Mouse (Mus musculus) lung, adult 2 months (tissue): Measurements from ENCODE around the gene Hsd17b13. TPM values are rescaled to one million over a fixed set of nuclear protein-coding genes. Genes with fewer than 3 reads are reported as not detected.

ENCODE experiments used
- DNase-seq: peaks from one replicate; pipeline ENCODE4 v3.0.0; 2022
- H3K4me1 ChIP-seq: fragments of 200-500 bp; 2 replicates; pipeline ENCODE4 v1.6.1; 2011; ENCODE audit warnings: low read length; ENCODE audit not compliant: control insufficient read depth, insufficient read depth
- H3K4me3 ChIP-seq: fragments of 200-500 bp; replicated peaks from 2 replicates; pipeline ENCODE3; 2011; ENCODE audit warnings: low read depth, mild to moderate bottlenecking, control low read depth, low read length; ENCODE audit errors: extremely low read depth
- CTCF ChIP-seq: fragments of 200-500 bp; IDR thresholded peaks from 2 replicates; pipeline ENCODE4 v1.5.1; 2011; ENCODE audit warnings: mild to moderate bottlenecking, low read length, control low read depth; ENCODE audit not compliant: insufficient read depth
- POLR2A ChIP-seq: fragments of 200-500 bp; IDR thresholded peaks from 2 replicates; pipeline ENCODE4 v1.6.1; 2011; ENCODE audit warnings: low read depth, mild to moderate bottlenecking, control low read depth, low read length, borderline replicate concordance; ENCODE audit errors: extremely low read depth
- WGBS: fragments of 180-500 bp; shearing (Covaris S2); methylation state at CpG from one replicate; pipeline ENCODE4 v1.1.7; 2018; 5-methylcytosine and 5-hydroxymethylcytosine counted together
- polyA plus RNA-seq: library from polyadenylated mRNA; depleted of rRNA; stranded (reverse); fragments of >200 nt; gene quantifications from 2 replicates; pipeline ENCODE4 v1.2.3, GENCODE M21; 2012; rRNA removed

The Hsd17b13 gene
- polyA plus RNA-seq, 1 experiment = 0.14 TPM

DNA sequence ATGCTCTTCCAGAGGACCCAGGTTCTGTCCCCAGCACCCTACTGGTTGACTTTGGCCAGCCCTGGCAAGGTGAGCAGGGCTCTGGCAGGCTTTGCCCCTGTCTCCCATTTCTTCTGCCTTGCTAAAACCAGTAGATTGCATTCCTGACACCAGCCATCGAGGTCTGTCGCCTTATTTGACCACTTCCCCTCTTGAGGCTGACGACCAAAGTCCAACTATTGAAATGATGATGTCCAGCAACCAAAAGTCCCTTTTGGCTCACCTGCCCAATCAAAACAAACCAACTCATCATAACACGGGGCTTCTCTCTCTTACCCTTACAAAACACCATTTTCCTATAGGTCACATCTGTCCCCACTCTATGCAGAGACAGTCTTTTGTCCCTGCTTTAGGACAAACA lies 64.1 kb downstream of the Hsd17b13 start:
- no peak for DNase-seq
- WGBS = 50% methylated on average over 4 of the region's 4 CpGs
- Histone ChIP-seq H3K4me3 (no peak overlapping the region), H3K4me1 (peaks cover 2% of the 10 kb centered on the region; the same call in 1 of the 2 replicates)
- TF ChIP-seq CTCF (no peak), POLR2A (no peak)

DNA sequence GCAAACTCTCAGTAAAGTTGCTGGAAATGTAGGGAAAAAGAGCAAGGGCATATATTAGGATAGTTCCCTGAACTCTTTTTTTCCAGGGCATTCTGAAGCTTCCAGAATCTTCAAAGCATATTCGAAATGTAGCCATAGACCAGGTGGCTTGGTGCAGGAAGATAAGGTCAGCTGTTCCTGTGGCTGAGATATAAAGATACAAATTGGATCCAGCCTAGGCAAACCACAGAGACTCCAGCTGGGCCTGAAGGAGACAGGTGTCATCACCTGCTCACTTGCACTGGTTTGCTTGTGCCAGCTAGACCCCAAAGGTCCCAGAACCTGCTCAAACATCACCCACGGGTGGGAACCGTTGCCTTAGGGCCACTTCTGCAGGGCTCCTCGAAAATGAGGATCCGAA lies 65.7 kb downstream of the Hsd17b13 start:
- no peak for DNase-seq
- WGBS = 80% methylated on average over 5 of the region's 5 CpGs
- H3K4me1 ChIP-seq = peaks cover 2% of the 10 kb centered on the region; the same call in 1 of the 2 replicates
- H3K4me3 ChIP-seq = no peak overlapping the region
- TF ChIP-seq CTCF (no peak), POLR2A (no peak)

DNA sequence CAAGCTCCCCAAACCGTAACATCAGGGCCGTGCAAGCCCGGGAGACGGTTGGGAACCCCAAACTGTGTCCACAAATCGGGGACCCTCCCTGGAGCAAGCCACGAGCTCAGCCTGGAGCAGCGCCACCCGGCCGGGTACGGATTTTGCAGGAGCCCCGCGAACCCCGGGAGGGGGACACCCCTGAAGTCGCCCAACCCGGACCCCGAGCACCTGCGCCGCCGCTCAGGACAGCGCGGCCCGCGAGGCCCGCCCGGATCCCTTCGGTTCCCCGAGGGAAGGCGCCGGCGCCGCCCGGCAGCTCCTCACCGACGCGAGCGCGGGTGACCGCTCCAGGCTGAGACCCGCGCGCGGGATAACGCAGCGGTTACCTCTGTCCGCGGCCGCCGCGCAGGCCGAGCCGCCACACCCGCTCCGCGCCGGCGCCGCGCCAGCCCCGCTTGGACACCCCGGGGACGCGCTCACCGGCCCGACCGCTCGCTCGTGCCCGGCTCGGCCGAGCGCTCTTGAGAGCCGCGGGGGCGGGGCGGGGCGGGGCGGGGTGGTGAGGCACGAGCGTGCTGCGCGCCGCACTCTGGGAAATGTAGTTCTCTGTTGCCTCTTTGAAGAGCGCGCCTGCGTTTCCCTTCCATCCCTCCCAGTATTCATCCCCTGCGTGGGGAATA lies 66.3 kb downstream of the Hsd17b13 start, which contains the start of gene Klhl8:
Klhl8 (minus strand) TSS at position 512 of the 662 bp plus-strand sequence.
- peak; percentile 80 for DNase-seq
- Histone ChIP-seq H3K4me3 (peak within 1 kb of the TSS; percentile 66), H3K4me1 (peaks cover 2% of the 10 kb centered on the region; the same call in 1 of the 2 replicates)
- TF ChIP-seq CTCF = no peak
- no peak for TF ChIP-seq POLR2A
- WGBS = under 1% methylated on average over 86 of the region's 86 CpGs

DNA sequence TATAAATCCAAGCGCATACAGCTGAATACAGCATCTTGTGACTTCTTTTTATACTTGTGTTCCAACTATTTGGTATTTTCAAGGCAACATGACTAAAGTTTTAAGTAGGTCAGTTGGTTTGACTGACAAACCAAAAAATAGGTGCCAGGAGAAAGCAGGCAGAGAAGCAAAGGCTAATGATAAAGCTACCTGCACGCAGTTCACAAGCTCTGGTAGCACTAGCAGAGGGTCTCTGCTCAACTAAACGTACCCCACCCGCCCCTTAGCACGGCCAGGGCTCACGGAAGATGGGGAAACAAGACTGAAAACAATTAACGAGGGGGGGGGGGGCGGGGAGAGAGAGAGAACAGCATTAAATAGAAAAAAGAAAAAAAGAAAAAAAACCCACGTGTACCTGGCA lies 67.1 kb downstream of the Hsd17b13 start:
- DNase-seq = no peak
- TF ChIP-seq CTCF (no peak), POLR2A (no peak)
- no peak overlapping the region for H3K4me3 ChIP-seq
- peaks cover 2% of the 10 kb centered on the region; the same call in 1 of the 2 replicates for H3K4me1 ChIP-seq
- 23% methylated on average over 8 of the region's 9 CpGs for WGBS

DNA sequence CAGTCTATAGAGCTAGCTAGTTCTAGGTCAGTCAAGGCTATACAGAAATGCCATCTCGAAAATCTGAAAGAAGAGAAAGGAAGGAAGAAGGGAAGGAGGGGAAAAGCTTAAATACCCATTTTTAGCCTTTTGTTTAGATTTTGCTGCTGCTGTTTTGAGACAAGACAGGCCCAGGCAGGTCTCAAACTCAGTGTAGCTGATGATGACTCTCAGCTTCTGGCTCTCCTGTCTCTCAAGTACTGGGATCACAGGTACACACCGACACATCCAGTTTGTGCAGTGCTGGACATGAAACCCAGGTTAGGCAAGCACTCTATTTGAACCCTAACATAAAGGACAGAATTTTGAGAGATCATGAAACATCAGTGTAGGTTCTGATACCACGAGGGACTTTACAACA lies 67.7 kb downstream of the Hsd17b13 start:
- H3K4me1 ChIP-seq = peaks cover 2% of the 10 kb centered on the region; the same call in 1 of the 2 replicates
- WGBS = 64% methylated on average over 3 of the region's 3 CpGs
- H3K4me3 ChIP-seq = no peak overlapping the region
- no peak for DNase-seq
- TF ChIP-seq CTCF (no peak), POLR2A (no peak)

DNA sequence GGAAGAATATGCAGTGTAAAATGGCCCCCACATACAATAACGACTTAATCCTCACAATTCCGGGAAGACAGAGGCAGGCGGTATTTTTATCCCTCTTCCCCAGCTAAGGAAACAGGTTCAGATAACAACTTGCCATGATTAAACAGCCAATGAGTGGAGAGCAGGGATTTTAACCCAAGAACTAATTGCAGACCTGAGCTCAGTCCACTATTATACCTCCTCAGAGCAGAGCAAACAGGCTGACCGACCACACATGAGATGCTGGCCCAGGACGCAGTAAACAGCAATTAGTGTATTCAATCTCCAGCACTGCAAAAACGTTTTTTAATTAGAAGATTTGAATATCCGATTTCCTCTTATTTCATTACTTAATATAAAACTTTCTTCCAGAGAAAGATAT lies 68.4 kb downstream of the Hsd17b13 start:
- TF ChIP-seq CTCF = no peak
- H3K4me1 ChIP-seq = peaks cover 2% of the 10 kb centered on the region; the same call in 1 of the 2 replicates
- H3K4me3 ChIP-seq = no peak overlapping the region
- DNase-seq = no peak
- WGBS = 63% methylated on average over 7 of the region's 7 CpGs

DNA sequence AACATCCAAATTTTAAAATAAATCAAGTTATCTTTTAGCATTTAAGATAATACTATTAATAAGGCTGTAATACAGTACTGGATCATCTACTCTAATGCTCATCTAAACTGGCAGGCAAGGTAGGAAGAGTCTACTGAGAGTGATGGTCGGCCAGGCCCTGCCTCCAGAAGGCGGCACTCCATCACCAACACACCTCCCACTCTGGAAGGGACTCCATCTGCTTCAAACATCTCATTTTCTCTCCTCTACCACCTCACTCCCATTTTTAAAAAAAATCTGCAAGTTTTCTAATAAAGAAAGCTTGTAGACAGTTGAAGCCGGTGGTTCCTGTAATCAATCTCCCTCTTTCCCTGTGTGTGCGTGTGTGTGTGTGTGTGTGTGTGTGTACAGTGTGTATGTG lies 69.4 kb downstream of the Hsd17b13 start:
- WGBS = 80% methylated on average over 4 of the region's 4 CpGs
- DNase-seq = no peak

DNA sequence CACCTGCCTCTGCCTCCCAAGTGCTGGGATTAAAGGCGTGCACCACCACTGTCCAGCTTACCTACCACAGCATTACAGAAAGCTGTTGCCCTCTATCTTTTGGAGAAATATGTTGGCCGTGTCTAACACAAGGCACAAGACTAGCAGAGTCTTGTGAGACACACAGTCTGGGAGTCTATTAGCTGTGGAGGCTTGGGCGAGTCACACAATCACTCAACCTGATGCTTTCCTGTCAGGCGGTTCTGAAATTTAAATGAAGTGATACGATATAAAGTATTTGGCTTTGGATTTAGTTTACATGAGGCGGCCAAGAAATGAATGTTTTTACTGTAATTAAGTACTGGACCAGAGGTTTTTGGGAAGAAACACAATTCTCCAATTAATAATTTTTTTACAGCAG lies 71.0 kb downstream of the Hsd17b13 start:
- Histone ChIP-seq H3K4me1 (peaks cover 2% of the 10 kb centered on the region; the same call in 1 of the 2 replicates), H3K4me3 (no peak overlapping the region)
- no peak for TF ChIP-seq CTCF
- TF ChIP-seq POLR2A = no peak
- 79% methylated on average over 6 of the region's 6 CpGs for WGBS
- no peak for DNase-seq

More for the DNA sequence above, 69.4 kb downstream of the Hsd17b13 start:
- Histone ChIP-seq H3K4me3 (no peak overlapping the region), H3K4me1 (peaks cover 2% of the 10 kb centered on the region; the same call in 1 of the 2 replicates)
- TF ChIP-seq CTCF = no peak
- no peak for TF ChIP-seq POLR2A

Other genes starting within 250 kb of the Hsd17b13 start
- gene Klhl8, start 66.2 kb downstream of the Hsd17b13 start, polyA plus RNA-seq = 5.0 and 9.0 TPM in 2 replicates
- 39.8 and 53.1 TPM in 2 replicates for gene Hsd17b11, start 44.5 kb upstream of the Hsd17b13 start, polyA plus RNA-seq
- gene Nudt9, start 68.9 kb upstream of the Hsd17b13 start, polyA plus RNA-seq = 51.1 and 61.6 TPM in 2 replicates
- gene Gm17660, start 100.2 kb upstream of the Hsd17b13 start, polyA plus RNA-seq = not detected in 2 replicates
- gene Sparcl1, start 136.3 kb upstream of the Hsd17b13 start, polyA plus RNA-seq = 214 and 298 TPM in 2 replicates
- not detected in 2 replicates for gene Dspp, start 193.3 kb upstream of the Hsd17b13 start, polyA plus RNA-seq
- not detected in 2 replicates for gene Dmp1, start 225.2 kb upstream of the Hsd17b13 start, polyA plus RNA-seq